Mouse (Mus musculus): ENCODE data around the gene Olfr494. TPM values are rescaled to one million over a fixed set of nuclear protein-coding genes. Genes with fewer than 3 reads are reported as not detected.

Olfr494 gene
- not detected in 2 replicates for polyA plus RNA-seq (2012; rRNA removed)

DNA sequence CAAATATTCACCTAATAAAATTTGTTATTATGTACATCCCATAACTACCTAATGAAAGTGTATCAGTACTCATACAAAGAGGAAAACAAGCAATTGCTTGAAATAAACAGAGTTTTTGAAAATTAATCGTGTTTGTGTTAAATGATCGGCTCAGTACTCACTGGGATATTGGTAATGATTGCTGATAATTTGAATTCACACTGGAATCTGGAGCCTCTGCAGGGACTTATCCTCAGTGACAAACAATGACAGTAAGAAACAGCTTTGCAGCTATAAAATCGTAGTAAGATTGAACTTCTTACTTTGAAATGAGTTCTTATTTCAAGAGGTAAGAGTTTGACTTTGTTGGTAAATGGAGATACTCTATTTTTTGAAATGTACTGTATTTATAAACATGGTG lies at the start of gene Olfr494:
Gene Olfr494 (plus strand): TSS at position 301 of the 400 bp plus-strand sequence.
- DNase-seq (ENCODE audit: low spot score): no peak

GRCm38 (mm10) chr7:108323574-108323973 lies 41.6 kb upstream of the Olfr494 start, which contains the start of gene Olfr492:
Gene Olfr492, minus strand, starts transcription at chr7:108323674.
- no peak for DNase-seq (ENCODE audit: low spot score)

DNA sequence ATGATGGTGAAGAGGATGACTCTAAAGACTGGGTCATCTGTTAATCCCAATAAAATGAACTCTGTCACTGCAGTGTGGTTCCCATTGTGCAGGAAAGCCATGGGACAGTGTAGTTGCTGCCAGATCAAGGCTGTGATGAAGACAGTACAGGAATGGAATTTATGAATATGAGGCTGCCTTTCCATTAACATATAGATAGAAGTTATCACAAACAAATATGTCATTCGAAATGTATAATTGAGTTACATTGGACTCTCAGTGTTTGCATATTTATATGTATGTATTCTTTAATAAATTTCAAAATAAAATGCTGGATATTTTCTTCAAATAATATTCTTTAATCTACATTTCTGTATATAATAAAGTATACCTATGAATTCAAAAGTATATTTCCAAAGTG lies 18.3 kb upstream of the Olfr494 start, which contains the start of gene Olfr493:
Gene Olfr493 (minus strand): TSS at position 101 of the 400 bp plus-strand sequence.
- no peak for DNase-seq (ENCODE audit: low spot score)

GRCm38 (mm10) chr7:108392867-108393266 lies 27.7 kb downstream of the Olfr494 start, which contains the start of gene Olfr495:
Gene Olfr495, plus strand, starts transcription at chr7:108393167.
- DNase-seq (ENCODE audit: low spot score): no peak

Other genes with a start within 250 kb of the Olfr494 start
- not detected in 2 replicates for gene Olfr484, start 237.9 kb upstream of the Olfr494 start, polyA plus RNA-seq (2012; rRNA removed)
- gene Olfr485, start 205.5 kb upstream of the Olfr494 start, polyA plus RNA-seq (2012; rRNA removed): not detected in 2 replicates
- not detected in 2 replicates for gene Olfr486, start 192.6 kb upstream of the Olfr494 start, polyA plus RNA-seq (2012; rRNA removed)
- not detected in 2 replicates for gene Olfr487, start 150.7 kb upstream of the Olfr494 start, polyA plus RNA-seq (2012; rRNA removed)
- gene Olfr488, start 107.0 kb upstream of the Olfr494 start, polyA plus RNA-seq (2012; rRNA removed): not detected in 2 replicates
- not detected in 2 replicates for gene Olfr490, start 76.4 kb upstream of the Olfr494 start, polyA plus RNA-seq (2012; rRNA removed)
- not detected in 2 replicates for gene Olfr491, start 51.9 kb upstream of the Olfr494 start, polyA plus RNA-seq (2012; rRNA removed)
- gene Olfr492, start 41.7 kb upstream of the Olfr494 start, polyA plus RNA-seq (2012; rRNA removed): not detected in 2 replicates
- gene Olfr493, start 18.4 kb upstream of the Olfr494 start, polyA plus RNA-seq (2012; rRNA removed): not detected in 2 replicates
- gene Olfr495, start 27.8 kb downstream of the Olfr494 start, polyA plus RNA-seq (2012; rRNA removed): not detected in 2 replicates
- not detected in 2 replicates for gene Olfr497, start 55.1 kb downstream of the Olfr494 start, polyA plus RNA-seq (2012; rRNA removed)
- not detected in 2 replicates for gene Olfr498, start 100.0 kb downstream of the Olfr494 start, polyA plus RNA-seq (2012; rRNA removed)
- not detected in 2 replicates for gene Olfr502, start 159.7 kb downstream of the Olfr494 start, polyA plus RNA-seq (2012; rRNA removed)
- not detected in 2 replicates for gene Olfr503, start 179.2 kb downstream of the Olfr494 start, polyA plus RNA-seq (2012; rRNA removed)
- gene Olfr504, start 200.5 kb downstream of the Olfr494 start, polyA plus RNA-seq (2012; rRNA removed): not detected in 2 replicates
- not detected in 2 replicates for gene Olfr506, start 245.5 kb downstream of the Olfr494 start, polyA plus RNA-seq (2012; rRNA removed)